Mouse (Mus musculus): ENCODE measurements at regions not wholly inside any gene's neighbourhood (a gene's known extent, or its start where the extent isn't known, plus 50 kb on each side); places are given as distances from the start of the nearest gene placed in this dataset.
"Not testable (repeated sequence)": the region's sequence is repeated elsewhere in the genome, so short reads cannot be mapped to it uniquely, and the experiment has no call there.

- no peak for DNase-seq
Observed at GRCm38 (mm10) chr17:29430401-29430800, 60.2 kb upstream of the Pim1 start.

- peak; percentile 30 for DNase-seq
Observed at GRCm38 (mm10) chr17:29430806-29431205, 59.7 kb upstream of the Pim1 start.

GRCm38 (mm10) chr17:29431553-29432297 is 58.8 kb upstream of the Pim1 start:
- no peak for DNase-seq

- DNase-seq: no peak
Observed at GRCm38 (mm10) chr17:29432666-29433065, 57.9 kb upstream of the Pim1 start.

DNA sequence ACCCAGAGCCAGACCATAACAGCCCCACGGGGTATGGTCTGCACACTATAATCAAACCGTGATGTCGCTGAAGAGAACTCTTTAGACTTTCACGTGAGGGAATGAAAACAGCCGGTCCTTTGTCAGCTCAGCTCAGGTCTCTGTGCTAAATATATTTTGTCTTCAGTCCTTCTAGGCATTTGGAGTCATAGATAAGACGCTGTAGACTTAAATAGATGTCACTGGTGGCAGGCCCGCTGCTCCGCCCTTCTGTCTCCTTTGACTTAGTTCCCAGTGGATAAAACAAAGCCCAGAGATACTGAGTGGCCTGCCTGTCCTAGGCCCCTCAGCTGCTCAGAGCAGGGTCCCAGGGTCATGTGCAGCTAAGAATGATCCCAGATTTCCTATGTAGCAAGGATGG is 57.2 kb upstream of the Pim1 start:
- DNase-seq: no peak

- no peak for DNase-seq
Observed at GRCm38 (mm10) chr17:29434074-29434944, 56.2 kb upstream of the Pim1 start.

DNA sequence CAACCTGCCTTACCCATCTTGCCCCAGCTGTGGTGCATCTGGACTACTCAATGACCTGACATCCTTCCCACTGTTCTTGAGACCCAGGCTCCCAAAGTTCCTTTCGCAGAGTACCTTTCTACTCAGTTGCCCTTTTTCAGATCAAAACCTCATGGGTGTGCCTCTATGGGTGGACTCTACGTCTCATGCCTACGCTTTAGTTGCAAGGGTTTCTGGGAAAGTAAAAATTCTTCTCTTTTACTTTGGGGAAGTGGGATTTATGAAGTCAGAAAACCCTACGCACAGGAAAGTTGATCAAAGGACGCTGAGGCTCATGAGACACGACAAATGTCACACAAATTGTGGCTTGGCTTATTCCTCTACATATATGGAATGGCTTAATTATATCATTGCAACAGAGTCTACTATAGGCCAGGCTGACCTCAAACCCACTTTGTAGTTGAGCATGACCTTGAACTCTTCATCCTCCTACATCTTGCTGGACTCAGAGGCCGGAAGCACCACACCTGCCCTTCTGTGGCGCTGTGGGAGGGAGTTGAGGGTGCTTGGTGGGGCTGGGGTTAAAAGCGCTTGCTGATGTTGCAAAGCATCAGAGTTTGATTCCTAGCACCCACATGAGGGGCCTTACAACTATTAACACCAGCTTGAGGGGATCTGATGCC is 55.1 kb upstream of the Pim1 start:
- no peak for DNase-seq

GRCm38 (mm10) chr17:29436484-29436870 is 54.1 kb upstream of the Pim1 start:
- not testable (repeated sequence) for DNase-seq

- DNase-seq: peak; percentile 77
Observed at GRCm38 (mm10) chr17:29436871-29437534, 53.5 kb upstream of the Pim1 start.

- no peak for DNase-seq
Observed at GRCm38 (mm10) chr17:29437535-29438324, 52.8 kb upstream of the Pim1 start.

GRCm38 (mm10) chr17:29438347-29439235 is 52.0 kb upstream of the Pim1 start:
- peak; percentile 48 for DNase-seq

DNA sequence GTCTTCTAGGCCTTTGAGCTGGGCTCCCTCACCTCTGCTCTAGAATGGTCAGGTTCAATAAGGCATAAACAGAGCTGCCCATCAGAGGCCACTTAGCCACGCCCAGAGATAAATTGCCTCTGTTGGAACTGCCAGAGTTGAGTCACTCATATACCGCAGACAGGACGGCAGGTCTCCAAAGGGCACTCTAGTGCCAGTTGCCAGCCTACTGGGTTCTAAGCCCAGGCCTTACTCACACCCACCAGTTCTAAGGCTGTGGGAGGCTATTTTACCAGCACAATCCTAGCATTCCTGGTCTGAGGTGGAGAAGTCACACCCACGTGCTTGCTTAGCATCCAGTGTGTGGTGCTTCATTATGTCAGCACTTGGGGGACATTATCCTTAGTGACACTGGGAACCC is 50.6 kb upstream of the Pim1 start:
- no peak for DNase-seq

DNA sequence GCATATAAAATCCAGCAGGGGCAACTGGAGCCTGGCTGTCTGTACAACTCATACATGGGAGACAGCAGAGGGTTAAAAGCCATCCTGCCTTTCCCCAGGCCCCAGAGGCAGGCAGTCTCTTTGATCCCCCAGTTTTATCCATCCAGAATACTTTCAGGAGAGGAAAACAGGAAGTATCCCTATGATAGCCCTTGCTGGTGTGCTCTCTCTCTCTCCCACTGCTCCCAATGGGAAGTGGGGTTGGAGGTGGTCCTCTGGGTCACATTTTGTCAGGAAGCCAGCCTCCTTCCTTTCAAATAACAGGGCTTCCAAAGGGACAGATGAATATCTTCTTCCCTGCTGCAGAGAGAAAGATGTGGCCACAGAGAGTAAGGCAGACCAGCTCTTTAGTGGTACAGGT is 50.1 kb upstream of the Pim1 start:
- DNase-seq: no peak
